Mouse (Mus musculus) thymus, adult 2 months (tissue): ENCODE results near the gene Ttc27.

Source experiments
- CTCF ChIP-seq: fragments of 200-500 bp; IDR thresholded peaks from 2 replicates; pipeline ENCODE4 v1.5.1; 2012; ENCODE audit warnings: mild to moderate bottlenecking, control low read depth, low read length, moderate library complexity, borderline replicate concordance; ENCODE audit not compliant: control insufficient read depth, poor library complexity, insufficient read depth; ENCODE audit errors: extremely low read depth
- POLR2A ChIP-seq: fragments of 200-500 bp; IDR thresholded peaks from 2 replicates; pipeline ENCODE4 v1.6.1; 2012; ENCODE audit warnings: mild to moderate bottlenecking, low read length, control low read depth, moderate library complexity; ENCODE audit not compliant: control insufficient read depth, poor library complexity, insufficient read depth; ENCODE audit errors: extremely low read depth

GRCm38 (mm10) chr17:74843486-74843885 is 126.0 kb downstream of the Ttc27 start:
- TF ChIP-seq POLR2A (no peak), CTCF (no peak)
